Mouse (Mus musculus) heart, adult 8-10 months (tissue): ENCODE data around the gene Gpr55. TPM values are rescaled to one million over a fixed set of nuclear protein-coding genes. Genes with fewer than 3 reads are reported as not detected.

ENCODE experiments used
- total RNA-seq, 4 experiments: library from RNA; stranded (reverse); gene quantifications; 2 replicates each; pipeline ENCODE4 v1.2.4; 2022

Gpr55 gene
- total RNA-seq, 4 experiments from 2014 or later: 0.09 TPM; not detected in 3

Other genes starting within 250 kb of the Gpr55 start
- gene A630001G21Rik, start 182.4 kb downstream of the Gpr55 start, total RNA-seq: 1 to 10 TPM in 1 of 4 experiments, under 1 TPM in 3; 0.22 to 1.3 (median 0.34) TPM
- 100 to 1,000 TPM; 109 to 121 (median 111) TPM for gene Cab39, start 167.6 kb downstream of the Gpr55 start, total RNA-seq
- 10 to 100 TPM; 56.7 to 61.6 (median 58.2) TPM for gene Itm2c, start 66.7 kb downstream of the Gpr55 start, total RNA-seq
- not detected for gene 4933407L21Rik, start 32.5 kb downstream of the Gpr55 start, total RNA-seq
- gene Spata3, start 55.8 kb upstream of the Gpr55 start, total RNA-seq: not detected
- not detected for gene 2810459M11Rik, start 84.9 kb upstream of the Gpr55 start, total RNA-seq
- gene Psmd1, start 103.4 kb upstream of the Gpr55 start, total RNA-seq: 100 to 1,000 TPM in 3 of 4 experiments, 10 to 100 TPM in 1; 95.7 to 115 (median 109) TPM
- gene Htr2b, start 151.0 kb upstream of the Gpr55 start, total RNA-seq: under 1 TPM; 0.27 to 0.78 (median 0.52) TPM
- 1 to 10 TPM in 3 of 4 experiments, under 1 TPM in 1; 0.76 to 2.9 (median 1.4) TPM for gene Gm21972, start 172.6 kb upstream of the Gpr55 start, total RNA-seq
- 1 to 10 TPM; 2.4 to 3.5 (median 2.9) TPM for gene Armc9, start 193.8 kb upstream of the Gpr55 start, total RNA-seq